Mouse (Mus musculus) bone marrow macrophage, adult 2 months (primary cell): ENCODE results near the gene Ppcdc. TPM values are rescaled to one million over a fixed set of nuclear protein-coding genes. Genes with fewer than 3 reads are reported as not detected.
"Not testable (repeated sequence)": the region's sequence is repeated elsewhere in the genome, so short reads cannot be mapped to it uniquely, and the experiment has no call there.

Source experiments
- H3K27ac ChIP-seq: 2 replicates; pipeline ENCODE4 v1.5.1; 2012; ENCODE audit warnings: low read depth, low read length; ENCODE audit not compliant: insufficient read depth
- H3K4me1 ChIP-seq: 2 replicates; pipeline ENCODE4 v1.6.1; 2012; ENCODE audit warnings: low read length; ENCODE audit not compliant: control insufficient read depth, insufficient read depth
- H3K4me3 ChIP-seq: 2 replicates; pipeline ENCODE4 v1.5.1; 2012; ENCODE audit warnings: mild to moderate bottlenecking, low read length, moderate library complexity; ENCODE audit not compliant: insufficient read depth
- CTCF ChIP-seq: IDR thresholded peaks from 2 replicates; pipeline ENCODE4 v1.5.1; 2012; ENCODE audit warnings: low read depth, mild to moderate bottlenecking, low read length, moderate library complexity
- POLR2A ChIP-seq: IDR thresholded peaks from 2 replicates; pipeline ENCODE4 v1.6.1; 2012; ENCODE audit warnings: mild to moderate bottlenecking, low read depth, low read length, borderline replicate concordance
- polyA plus RNA-seq: library from polyadenylated mRNA; stranded (reverse); fragments of >200 nt; gene quantifications from 2 replicates; pipeline ENCODE4 v1.2.4, GENCODE M21; 2012; ENCODE audit not compliant: missing spikeins, insufficient read depth, insufficient read length

The Ppcdc gene
- polyA plus RNA-seq, 1 experiment, result 28.6 TPM

DNA sequence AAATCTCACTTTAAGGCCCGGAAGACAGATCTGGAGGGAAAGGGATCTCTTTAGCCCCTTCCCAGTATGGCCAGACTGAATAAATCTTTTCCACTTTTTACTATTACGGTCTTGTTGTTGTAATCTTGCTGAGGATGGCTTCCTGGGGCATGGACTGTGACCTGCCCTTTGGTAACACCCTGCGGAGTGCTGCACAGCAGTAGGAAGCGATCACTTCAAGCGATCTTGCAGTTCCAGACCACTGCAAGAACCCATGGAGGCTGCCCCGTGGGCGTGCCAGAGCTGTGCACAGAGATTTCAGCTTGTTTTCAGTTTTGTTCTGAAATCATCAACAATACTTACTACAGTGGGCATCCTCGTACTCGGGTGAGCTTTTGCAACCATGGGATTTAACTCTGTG is 8.7 kb downstream of the Ppcdc start:
- no peak overlapping the region for H3K4me3 ChIP-seq
- TF ChIP-seq POLR2A (no peak), CTCF (no peak)
- no peak overlapping the region for H3K27ac ChIP-seq
- peaks cover 61% of the 10 kb centered on the region for H3K4me1 ChIP-seq

DNA sequence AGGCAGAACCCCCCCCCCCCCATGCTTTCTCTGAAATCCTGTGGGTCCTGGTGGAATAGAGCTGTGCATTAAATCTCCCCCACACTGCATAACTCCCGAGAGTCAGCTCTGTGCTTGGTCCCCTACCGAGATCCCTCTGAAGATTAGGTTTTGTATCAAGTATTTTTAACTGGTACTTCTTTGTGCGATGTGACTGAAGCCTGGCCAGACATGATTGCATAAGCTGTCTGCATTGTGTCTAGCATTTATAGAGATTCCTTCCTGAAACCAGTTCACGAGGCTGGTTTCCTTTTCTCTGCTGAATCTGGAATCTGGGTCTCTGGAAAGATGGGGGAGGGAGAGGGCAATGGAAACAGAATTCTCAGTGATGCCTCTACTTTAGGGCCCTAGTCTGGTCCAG is 11.5 kb downstream of the Ppcdc start:
- Histone ChIP-seq H3K4me1 (peaks cover 69% of the 10 kb centered on the region), H3K4me3 (peak overlapping the region; percentile 10; the same call in 1 of the 2 replicates), H3K27ac (peak overlapping the region; percentile 46)
- TF ChIP-seq POLR2A, result no peak
- TF ChIP-seq CTCF, result no peak

DNA sequence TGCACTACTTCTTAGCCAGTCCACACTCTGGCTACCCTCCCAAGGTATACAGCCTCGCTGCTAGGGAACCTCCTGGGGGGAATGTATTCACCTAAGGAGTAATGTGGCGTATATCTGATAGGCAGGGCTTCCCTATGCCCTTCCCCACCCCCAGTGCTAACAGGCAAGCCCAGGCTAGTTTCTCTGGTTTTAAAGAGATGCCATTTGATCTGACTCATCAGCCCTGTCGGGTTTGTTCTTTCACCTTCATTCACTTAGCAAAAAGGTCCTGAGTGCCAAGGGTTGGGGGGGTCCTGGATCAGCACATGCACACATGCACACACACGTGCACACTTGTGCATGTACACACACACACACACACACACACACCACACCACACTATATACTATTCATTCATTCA is 12.0 kb downstream of the Ppcdc start:
- Histone ChIP-seq H3K27ac (peak overlapping the region; percentile 46), H3K4me1 (peaks cover 68% of the 10 kb centered on the region), H3K4me3 (0 out of 2 replicates have a peak overlapping the region, but pooled peaks have one; percentile 10)
- TF ChIP-seq POLR2A, result no peak
- no peak for TF ChIP-seq CTCF

DNA sequence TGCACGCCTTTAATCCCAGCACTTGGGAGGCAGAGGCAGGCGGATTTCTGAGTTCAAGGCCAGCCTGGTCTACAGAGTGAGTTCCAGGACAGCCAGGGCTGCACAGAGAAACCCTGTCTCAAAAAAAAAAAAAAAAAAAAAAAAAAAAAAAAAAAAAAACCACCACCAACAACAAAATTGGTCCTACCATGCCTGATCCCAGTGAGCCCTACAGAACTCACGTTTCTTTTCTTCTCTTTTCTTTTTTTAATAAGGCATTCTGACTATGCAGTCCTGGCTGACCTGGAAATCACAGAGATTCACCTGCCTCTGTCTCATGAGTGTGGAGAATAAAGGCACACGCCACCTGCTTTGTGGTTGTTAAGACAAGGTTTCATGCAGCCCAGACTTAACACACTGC is 12.8 kb downstream of the Ppcdc start:
- not testable (repeated sequence) for H3K4me3 ChIP-seq, H3K27ac ChIP-seq
- H3K4me1 ChIP-seq, result peaks cover 59% of the 10 kb centered on the region

DNA sequence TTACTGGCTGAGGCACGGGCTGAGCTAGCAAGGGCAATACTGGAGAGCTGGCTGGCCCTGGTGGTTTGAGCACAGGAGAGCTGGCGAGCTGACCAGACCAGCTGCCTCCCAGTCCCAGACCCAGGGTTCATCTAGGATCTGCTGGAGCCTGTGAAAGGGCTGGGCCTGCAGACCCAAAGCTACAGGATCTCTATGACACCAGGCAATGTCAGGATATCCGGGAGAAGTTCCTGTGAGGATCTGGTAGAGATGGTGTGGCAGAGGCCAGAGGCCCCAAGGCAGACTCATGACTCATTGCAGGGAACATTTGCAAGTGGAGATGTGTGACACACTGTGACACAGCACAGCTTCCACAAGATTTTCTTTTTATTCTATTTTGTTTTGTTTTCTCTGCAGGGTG is 14.8 kb downstream of the Ppcdc start:
- Histone ChIP-seq H3K27ac (peak overlapping the region; percentile 70), H3K4me1 (peaks cover 67% of the 10 kb centered on the region), H3K4me3 (no peak overlapping the region)
- TF ChIP-seq CTCF (no peak), POLR2A (no peak)

DNA sequence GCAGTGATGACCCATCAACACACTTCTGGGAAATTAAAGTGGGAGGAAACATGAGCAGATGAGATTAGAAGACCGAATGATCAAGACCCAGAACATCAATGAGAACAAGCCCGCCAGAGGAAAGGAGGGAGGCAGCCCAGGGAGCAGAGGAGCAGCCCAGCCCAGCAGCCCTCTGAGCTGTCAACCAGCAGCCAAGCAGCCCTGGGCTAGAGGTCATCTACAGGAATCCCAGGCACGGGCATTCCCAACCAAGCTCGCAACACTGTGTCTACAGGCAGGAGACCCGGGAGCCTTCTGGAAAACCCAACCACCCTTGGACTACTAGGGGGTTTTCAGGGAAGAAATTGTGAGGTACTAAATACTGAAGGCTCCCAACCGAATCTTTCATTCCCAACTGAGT is 15.9 kb downstream of the Ppcdc start:
- Histone ChIP-seq H3K4me3 (no peak overlapping the region), H3K27ac (no peak overlapping the region), H3K4me1 (peaks cover 67% of the 10 kb centered on the region)
- TF ChIP-seq CTCF (no peak), POLR2A (no peak)

DNA sequence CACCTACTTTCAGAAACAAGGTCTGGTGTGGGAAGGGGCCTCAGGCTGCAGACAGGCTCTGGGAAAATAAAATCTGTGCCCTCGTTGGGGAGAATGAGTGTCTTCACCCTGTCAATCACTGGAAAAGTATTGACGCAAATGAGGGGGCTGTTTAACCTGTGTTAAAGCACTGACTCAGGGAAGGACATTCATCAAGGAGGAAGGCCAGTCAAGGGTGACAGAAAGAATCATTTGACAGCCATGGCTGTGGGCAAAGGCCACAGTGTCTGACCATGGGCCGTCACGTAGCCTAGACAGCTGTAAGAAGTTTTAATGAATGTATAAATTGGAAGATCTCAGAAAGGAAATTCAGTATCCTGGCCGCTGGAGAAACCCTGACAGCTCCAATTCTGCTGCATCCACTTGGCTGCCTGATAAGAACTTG is 18.2 kb downstream of the Ppcdc start:
- Histone ChIP-seq H3K4me3 (no peak overlapping the region), H3K27ac (peak overlapping the region; percentile 77), H3K4me1 (peaks cover 67% of the 10 kb centered on the region)
- TF ChIP-seq POLR2A, result no peak
- TF ChIP-seq CTCF, result no peak

DNA sequence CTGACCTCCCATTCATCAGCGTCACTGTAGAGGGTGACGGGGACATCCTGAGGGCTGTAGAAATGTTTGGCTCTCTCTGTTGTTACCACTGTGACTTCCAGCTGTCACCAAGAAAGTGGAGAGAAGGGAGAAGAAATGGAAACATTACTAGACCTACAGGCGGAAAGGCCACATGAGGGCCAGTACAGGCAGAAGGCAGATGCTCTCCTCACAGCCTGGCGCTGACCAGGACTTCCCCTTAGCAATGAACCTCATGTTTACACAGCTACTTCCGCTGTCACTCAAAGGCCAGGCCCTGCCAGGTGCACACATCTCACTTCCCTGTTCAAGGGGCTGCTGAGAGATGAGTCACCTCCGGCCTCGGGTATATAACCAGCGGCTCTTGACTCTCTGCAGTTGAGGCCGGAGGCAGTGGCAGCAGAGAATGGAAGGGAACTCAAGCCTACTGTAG is 18.8 kb downstream of the Ppcdc start:
- Histone ChIP-seq H3K4me1 (peaks cover 64% of the 10 kb centered on the region), H3K4me3 (peak overlapping the region; percentile 22)

DNA sequence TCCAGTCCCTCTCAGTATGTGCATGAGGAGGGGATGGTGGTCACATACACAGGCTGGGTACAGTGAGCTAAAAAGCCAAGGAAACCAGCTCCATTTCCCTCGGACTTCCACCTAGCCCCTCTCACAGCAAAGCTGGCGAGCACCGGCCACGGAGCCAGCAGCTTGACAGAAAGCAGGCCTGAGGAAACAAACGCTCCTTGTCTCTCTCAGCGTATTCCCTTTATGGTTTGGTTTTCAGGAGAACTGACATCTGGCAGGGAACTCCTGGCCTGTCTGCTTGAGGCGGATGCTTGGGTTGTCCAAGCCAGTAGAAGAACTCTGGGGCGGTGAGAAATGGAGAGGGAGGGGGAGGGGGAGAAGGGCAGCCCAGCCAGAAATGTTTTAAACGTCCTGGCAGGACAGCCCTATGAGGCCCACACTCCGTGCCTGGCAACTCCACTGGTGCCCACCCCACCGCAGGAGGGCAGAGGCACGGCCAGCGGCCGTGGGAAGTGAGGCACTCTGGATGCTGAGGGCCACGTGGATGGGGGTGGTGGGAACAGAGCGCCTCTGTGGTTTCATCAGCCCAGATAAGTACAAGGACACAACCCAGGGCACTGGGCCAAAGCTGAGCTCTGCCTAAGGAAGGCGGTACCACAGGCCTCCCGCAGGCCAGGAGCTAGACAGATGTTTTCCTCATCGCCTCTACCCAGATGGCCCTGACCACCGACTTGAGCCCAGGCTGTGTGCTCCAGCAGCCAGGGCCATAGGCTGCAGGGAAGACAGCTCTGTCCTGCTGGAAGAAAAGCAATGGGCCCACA is 19.4 kb downstream of the Ppcdc start:
- Histone ChIP-seq H3K4me3 (peak overlapping the region; percentile 22), H3K4me1 (peaks cover 59% of the 10 kb centered on the region), H3K27ac (peak overlapping the region; percentile 91)
- no peak for TF ChIP-seq CTCF
- TF ChIP-seq POLR2A, result no peak

More for the DNA sequence above, 18.8 kb downstream of the Ppcdc start:
- peak overlapping the region; percentile 91 for H3K27ac ChIP-seq
- TF ChIP-seq POLR2A, result no peak
- no peak for TF ChIP-seq CTCF

DNA sequence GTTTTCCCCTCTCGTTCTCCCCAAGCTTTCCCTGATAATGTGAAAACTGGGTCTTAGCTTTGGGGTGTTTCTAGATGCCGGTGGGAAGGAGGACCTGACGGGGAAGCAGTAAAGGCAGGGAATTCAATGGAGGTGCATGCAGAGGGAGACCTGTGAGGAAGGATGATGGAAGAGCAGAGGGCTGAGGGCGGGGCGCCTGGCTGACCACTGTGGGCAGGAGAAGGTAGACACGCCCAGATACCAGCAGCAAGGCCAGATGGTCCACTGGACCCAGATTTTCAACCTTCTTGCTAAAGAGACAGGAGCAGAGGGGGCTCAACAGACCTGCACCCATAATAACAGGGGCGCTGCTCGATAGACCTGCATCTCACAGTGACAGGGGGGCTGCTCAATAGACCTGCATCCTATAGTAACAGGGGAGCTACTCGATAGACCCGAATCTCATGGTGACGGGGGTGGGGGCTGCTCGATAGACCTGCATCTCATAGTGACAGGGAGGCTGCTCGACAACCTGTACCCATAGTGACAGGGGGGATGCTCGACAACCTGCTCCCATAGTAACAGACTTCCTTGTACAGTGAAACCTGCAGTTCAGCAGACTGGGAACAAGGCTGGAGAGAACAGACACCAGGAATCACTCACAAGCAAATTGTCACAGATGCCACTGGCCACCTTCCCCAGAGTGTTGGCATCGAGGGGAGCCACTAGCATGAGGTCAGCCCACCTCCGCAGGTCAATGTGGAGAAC is 20.2 kb downstream of the Ppcdc start:
- H3K4me1 ChIP-seq, result peaks cover 53% of the 10 kb centered on the region
- no peak overlapping the region for H3K4me3 ChIP-seq
- no peak overlapping the region for H3K27ac ChIP-seq
- TF ChIP-seq CTCF, result no peak
- TF ChIP-seq POLR2A, result no peak
